Mouse (Mus musculus): ENCODE measurements around the gene Ptrhd1.
A peak's percentile ranks its signal among the peaks of the same experiment; 100 is the strongest.
"Not testable (repeated sequence)": the region's sequence is repeated elsewhere in the genome, so short reads cannot be mapped to it uniquely, and the experiment has no call there.

Gene Ptrhd1

DNA sequence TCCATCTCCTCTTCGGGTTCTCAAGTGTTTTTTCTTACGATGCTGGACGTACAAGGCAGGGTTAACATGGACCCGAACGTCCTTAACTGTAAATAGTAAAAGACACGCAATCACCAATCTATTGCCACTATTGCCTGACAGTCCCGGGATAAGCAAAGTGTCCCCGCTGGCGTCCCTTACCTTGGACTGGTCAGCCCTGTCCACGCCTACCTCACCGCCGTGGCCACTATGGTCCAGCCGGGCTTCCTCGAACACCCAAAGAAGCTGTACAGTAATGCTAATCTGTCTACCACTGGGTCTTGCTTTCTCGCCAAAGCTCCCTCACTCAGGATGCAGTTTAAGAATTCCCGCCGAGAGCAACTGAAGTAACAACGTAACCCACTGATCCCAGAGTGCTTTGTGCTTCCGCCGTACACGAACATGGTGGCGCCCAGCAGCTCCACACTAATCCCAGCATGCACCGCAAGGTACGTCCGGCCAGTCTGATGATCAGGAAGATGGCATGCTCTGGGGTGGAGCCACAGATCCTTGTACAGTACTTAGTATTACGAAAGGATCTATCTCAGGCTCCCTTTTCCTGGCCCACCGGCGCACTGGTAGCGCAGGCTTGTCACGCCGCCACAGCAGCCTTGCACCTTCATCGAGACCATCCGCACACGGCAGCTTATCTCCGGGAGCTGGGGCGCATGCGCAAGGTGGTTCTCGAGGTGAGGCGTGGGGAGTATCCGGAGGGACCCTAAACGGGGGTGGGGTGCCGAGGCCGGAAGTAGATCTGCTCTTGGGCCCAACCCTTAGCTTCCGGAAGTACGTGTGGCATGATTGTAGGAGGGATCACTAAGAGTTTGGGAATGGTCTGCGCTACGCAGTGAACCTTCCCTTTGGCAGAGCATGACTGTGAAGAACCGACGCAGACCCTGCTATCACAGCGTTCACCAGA, at the start of gene Ptrhd1, which contains the start of gene Cenpo:
Ptrhd1 (plus strand) TSS at position 456 of the 937 bp plus-strand sequence.
Cenpo (minus strand) TSS at position 723 of the 937 bp plus-strand sequence.
- peak; percentile 95 to 98 for DNase-seq (ENCODE audit: low spot score in 2 of 2)

DNA sequence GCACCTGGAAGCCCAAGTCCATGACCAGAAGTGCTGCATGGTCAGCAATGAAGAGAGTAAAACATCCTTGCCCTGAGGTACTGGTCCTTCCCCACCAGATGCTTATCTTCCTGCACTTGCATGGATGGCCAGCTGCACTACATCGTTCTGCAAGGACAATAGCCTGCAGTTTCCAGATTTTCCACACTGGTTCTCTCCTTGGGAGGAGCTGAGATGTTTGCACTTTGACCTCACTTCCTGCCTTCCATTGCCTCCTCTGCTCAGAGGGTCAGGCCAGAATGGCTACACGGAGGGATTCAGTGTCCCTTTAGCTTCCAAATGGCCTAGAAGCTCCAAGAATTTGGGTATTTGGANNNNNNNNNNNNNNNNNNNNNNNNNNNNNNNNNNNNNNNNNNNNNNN, 49.2 kb upstream of the Ptrhd1 start:
- no peak for DNase-seq (ENCODE audit: low spot score in 2 of 2)

DNA sequence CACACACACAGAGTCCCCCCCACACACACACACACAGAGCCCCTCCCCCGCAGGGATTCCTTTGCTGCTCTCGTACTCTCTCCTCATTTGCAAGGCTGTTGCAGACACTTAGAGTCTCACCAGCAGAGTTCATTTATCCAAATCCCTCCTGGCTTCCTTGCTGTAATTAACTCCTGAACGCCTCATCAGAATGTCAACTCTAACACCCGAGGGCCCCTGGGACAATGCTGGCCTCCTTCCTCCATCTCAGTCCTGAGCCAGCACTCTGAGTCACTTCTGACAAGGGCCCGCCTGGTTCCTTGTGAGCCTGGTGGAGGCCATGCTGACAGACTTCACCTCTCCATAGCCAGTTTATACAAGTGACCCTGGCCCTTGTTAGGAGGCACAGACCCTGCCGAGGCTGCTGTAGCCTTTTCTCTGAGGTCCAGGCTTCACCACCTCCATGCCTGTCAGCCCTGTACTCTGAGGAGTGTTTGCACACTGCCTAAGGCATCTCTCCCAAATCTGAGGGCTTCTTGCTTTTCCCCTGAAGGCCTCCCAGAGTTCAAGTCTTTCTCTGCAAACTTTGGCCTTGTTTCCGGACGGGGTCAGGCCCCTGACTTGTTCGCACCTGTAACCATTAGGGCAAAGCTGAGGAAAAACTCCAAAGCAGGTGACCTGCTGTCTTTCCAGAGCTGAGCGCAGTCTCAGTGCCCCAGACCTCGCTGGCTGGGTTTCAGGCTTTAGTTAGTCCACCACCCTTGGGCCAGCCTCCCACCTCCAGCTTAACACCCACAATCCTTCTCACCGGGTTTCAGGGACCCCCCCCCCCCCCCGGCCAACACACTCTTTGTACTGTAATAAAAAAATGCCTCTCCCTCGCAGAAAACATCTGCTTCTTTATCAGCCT, 45.4 kb upstream of the Ptrhd1 start:
- DNase-seq (ENCODE audit: low spot score in 2 of 2), result no peak

DNA sequence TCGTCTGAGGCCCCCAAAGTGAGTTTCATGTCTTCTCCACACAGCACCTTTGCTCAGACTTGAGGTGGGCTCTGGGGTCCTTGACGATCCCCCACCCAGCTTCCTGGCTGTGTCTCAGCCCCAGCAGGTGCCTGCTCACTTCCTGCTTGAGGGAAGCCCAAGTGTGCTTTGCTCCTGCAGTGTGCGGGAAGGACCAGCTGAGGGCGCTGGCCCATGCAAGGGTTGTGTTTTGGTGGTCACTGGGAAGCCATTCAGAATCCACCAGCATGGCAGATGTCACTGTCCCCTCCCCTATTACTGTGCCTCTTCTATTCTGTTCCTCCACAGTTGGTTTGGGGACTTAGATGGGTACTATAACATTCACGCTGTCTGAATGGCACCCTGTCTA, 44.8 kb upstream of the Ptrhd1 start:
- no peak for DNase-seq (ENCODE audit: low spot score in 2 of 2)

DNA sequence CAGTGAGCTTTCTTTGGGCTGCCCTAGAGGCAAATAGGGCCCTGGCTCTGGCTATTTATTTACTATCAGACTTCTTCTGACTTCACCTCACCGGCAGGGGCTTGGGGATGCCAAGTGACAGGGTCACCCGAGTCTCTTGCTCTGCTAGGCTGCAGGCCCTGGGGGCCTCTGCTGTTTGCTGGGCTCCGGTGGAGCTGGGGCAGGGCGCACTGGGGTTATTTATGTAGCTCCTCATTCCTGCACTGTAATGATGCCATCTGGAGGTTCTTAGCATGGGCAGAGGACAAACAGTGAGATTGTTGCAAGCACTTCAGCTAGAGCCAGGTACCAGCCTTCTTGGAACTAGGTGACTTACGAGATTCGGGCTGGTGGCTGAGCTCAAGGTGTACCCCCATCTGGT, 41.3 kb upstream of the Ptrhd1 start:
- DNase-seq (ENCODE audit: low spot score in 2 of 2), result no peak

DNA sequence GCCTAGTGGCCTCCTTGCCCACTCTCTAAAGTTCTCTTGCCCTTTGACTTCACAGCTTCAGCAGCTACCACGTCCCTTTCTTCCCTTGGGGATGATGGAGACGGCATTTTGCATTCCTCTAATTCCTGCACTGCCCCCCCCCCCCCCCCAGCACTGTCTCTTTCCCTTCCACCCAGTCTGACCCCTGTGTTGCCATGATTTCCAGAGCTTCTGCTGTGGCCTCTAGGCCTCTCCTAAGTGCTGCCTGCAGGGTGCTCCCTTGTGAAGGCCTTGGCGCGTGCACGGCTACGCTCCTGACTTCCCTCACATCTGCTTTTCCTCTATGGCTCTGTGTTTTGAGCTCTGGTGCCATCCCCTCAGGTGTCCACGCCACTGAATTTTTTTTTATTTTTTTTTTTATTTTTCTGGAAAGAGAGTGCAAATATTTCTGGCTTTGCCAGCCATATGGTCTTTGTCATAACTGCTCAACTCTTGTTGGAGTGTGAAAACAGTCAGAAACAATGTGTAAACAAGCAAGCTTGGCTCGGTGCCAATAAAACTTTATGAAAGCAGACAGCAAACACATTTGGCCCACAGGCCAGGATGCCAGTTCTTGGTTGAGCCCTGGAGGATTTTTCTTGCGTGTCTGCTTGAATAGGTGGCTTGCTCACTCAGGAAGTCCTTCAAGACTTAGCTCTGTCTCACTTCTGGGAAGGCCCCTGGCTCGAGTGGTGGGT, 40.6 kb upstream of the Ptrhd1 start:
- DNase-seq (ENCODE audit: low spot score in 2 of 2), result no peak

DNA sequence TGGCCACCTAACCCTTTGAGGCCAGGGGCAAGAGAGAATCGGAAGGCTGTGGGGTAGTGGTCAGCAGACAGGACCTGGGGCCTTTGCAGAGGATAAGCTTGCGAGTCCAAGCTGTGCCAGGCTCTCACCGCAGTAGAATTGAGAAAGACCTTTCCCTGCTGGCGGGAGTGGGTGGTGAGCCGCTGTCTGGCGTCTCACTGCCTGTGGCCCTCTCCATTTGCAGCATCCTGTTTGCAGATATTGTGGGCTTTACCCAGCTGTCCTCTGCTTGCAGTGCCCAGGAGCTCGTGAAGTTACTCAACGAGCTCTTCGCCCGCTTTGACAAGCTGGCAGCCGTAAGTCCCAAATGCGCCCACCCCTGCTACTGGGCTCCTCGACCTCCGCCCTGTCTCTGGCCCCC, 39.2 kb upstream of the Ptrhd1 start:
- DNase-seq (ENCODE audit: low spot score in 2 of 2), result peak in 1 of 2 experiments; percentile 59

DNA sequence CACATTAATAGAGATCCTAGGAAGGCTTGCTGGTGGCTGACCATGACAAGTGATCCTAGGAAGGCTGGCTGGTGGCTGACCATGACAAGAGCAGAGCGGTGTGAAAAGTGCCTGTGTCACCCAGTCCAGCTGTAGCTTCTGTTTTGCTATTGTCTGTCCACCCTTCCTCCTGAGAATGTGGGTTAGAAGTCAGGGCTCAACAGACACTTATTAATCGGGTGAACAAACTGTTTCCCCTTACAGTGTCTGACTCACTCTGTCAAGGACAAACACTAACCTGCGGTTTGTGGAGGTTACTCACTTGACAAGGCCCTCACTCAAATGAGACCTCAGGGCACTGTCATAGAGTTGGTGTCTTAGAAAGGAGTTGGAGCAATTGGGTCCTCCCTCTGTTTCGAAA, 35.1 kb upstream of the Ptrhd1 start:
- DNase-seq (ENCODE audit: low spot score in 2 of 2), result no peak

DNA sequence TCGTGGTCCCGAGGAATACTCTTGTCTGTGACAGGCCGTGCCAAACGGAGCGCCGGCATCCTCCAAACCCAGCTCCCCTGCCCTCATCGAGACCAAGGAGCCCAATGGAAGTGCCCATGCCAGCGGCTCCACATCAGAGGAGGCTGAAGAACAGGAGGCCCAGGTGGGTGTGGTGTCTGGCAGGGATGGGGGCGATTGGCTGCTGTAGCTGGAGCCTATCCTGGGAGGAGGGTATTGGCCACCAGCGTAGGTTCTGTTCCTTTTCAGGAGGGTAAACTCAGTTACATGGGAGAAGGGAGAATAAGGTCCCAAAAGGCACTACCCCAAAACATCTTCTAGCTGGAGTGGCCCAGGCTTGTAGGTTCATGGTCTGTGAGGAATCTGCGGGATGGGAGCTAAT, 34.6 kb upstream of the Ptrhd1 start:
- no peak for DNase-seq (ENCODE audit: low spot score in 2 of 2)

DNA sequence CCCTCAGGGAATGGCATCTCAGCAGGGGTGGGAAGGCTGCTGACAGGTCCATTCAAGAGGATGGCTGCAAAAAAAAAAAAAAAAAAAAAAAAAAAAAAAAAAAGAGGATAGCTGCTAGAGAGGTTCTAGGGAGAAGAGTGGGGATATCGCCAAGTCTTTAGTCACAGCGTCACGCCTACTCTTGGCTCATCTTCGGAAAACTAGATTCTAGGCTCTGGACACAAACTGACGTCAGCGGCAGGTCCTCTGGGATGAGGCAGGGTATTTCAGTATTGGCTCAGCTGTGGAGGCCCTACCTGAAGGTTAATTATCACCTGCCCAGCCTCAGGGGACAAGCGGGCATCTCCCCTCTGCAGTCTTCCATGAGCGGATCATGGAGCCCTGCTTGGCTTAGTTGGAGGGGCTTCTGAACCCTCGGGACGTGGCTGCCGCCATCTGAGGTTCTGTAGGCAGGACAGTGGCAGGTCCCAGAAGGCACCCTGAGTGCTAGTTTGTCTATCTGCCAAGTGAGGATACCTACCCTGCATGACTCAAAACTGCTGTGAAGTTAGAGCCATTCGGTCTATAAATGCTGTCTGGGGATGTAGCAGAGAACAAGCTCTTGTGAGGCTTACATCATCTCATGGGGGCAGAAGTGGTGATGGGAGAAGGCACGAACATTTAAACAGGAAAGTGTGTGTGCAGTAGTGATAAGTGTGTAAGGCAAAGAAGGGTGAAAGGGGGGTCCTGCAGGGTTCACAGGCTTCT, 32.2 kb upstream of the Ptrhd1 start:
- peak in 1 of 2 experiments; percentile 80 for DNase-seq (ENCODE audit: low spot score in 2 of 2)

DNA sequence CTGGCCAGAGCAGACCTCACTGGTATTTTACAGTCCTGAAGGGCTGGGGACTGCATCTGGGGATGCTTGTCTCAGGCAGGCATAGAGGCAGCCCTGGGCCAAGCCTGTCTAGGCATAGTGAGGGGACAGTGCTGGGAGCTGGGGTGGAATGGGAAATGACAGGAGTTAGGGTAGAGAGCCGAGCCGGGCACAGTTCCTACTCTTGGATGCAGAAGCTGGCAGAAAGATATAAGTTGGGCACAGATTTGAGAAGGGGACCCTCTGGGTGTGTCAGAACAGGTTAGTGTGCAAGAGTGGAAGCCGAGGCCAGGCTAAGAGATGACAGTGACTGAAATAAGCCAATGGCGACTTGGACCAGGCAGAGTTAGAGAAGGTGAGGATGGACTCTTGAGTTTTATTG, 31.6 kb upstream of the Ptrhd1 start:
- no peak for DNase-seq (ENCODE audit: low spot score in 2 of 2)

DNA sequence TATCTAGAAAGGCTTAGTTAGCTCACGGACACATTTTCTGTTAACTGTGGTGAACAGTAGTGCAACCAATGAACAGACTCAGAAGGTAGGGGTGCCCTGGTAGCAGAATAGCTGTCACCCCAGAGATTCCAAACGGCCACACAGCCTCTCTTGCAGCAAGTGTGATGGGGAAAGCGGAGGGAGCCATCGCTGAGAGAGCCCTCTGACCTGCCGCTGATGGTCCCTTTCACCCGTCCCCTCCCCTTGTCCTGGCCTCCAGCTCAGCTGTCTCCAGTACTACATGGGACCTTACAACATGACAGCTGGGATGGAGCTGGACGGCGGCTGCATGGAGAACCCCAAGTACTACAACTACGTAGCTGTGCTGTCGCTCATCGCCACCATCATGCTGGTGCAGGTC, 27.7 kb upstream of the Ptrhd1 start:
- DNase-seq (ENCODE audit: low spot score in 2 of 2), result no peak

DNA sequence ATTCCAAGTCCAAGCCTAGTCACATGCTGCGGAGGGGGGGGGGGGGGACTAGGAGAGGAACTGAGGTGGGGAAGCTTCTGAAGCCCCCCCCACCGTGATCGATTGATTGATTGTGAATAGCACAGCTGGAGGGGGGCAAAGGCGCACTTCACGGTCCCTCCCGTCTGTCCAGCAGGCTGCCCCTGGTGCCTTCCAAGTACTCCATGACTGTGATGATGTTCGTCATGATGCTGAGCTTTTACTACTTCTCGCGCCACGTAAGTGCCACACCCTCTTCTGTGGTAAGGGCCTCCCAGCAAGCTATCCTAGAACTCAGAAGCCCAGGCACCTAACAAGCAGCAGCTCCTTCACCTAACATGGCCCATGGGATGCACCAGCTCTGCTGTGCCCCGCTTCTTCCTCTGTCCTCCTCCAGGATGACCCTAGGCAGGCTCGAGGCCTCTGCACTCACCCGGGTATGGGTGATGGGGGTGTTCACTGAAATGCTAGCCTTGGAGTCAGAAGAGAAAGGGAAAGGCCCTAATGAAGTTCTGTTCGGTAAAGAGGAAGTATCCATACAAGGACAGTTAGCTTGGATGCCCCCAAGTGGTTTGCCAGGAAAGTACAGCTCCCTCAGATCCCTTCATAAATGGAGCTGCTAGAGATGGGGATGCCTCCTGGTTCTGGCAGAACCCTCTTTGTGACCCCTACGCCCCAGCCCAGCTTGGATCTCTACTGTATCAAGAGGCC, 25.3 kb upstream of the Ptrhd1 start:
- DNase-seq (ENCODE audit: low spot score in 2 of 2), result peak in 1 of 2 experiments; percentile 84

DNA sequence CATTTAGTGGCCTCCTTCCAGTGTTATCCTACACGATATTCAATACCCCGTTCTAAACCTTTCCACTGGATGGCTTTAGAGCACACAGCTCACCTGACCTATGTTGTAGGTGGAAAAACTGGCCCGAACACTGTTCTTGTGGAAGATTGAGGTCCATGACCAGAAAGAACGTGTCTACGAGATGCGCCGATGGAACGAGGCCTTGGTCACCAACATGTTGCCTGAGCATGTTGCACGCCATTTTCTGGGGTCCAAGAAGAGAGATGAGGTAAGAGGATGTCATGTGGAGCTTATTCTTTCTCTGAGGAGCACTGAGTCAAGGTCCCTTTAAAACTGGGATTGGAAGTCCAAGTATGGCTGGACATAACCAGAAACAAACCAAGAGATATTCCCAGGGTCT, 24.6 kb upstream of the Ptrhd1 start:
- no peak for DNase-seq (ENCODE audit: low spot score in 2 of 2)

DNA sequence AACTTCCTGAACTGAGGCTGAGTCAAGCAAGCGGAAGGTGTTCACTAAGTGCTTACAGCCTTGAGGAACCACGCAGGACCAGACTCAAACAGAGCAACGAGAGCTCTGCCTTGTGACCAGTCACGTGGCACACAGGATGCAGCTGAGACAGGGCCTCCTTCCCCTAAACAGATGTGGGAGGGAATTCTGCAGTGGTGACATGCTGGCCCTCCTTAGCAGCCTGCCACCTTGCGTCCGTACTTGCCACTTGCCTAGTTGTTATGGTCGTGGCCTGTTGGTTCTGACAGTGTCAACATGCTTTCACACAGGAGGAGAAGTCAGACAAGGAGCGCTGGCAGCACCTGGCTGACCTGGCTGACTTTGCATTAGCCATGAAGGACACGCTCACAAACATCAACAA, 22.7 kb upstream of the Ptrhd1 start:
- no peak for DNase-seq (ENCODE audit: low spot score in 2 of 2)

DNA sequence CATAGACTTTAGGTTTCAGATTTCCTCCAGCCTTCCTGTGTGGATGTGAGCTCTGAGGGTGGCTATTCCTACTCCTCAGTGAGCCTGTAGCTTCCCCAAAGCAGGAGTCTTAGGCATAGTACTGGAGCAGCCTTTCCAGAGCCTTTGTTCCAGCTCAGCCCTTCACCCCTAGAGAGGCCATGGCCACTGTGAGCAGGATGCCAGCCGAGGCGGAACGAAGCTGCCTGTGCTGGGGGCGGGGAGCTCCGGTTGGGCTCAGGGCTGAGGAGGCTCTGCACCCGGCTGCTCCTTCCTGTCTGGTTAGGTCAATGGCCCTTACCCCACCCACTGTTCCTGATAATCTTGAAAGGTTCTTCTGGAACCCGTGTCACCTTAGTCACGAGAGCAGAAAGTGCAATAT, 20.9 kb upstream of the Ptrhd1 start:
- DNase-seq (ENCODE audit: low spot score in 2 of 2), result no peak

DNA sequence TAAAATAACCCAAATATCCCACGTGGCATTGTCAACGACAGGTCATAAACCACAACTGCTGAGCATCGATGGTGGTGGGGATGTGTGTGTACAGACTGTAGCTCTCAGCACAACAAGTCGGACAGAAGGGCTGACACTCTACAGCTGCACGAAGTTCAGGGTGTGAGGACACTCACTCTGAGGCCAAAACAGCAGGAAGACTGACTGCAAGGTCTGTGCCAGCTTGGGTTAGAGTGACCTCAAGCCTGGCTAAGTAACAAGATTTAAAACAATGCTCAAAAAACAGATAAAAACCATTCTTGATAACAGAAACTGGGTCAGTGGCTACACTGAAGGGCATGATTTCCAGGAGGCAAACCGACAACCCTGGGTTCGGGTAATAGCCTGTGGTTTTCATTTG, 3.7 kb upstream of the Ptrhd1 start:
- DNase-seq (ENCODE audit: low spot score in 2 of 2), result no peak

DNA sequence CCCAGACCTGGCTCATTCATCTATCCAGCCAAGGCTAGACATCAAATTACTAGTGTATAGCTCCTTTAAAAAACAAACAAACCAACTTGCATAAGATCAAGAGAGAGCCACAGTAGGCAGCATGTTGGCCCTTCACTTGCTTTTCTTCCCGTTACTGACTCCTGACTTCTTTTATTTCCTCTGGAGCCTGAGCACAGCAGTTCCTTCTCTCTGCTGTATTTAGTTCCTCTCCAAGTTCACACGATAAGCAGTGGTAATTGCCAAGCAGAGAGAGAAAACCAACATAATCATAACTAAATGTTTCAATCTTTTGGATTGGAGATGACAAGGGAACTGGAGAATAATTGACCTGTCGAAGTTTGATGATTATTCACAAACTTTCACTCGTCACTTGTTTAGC, 1.1 kb upstream of the Ptrhd1 start:
- no peak for DNase-seq (ENCODE audit: low spot score in 2 of 2)

DNA sequence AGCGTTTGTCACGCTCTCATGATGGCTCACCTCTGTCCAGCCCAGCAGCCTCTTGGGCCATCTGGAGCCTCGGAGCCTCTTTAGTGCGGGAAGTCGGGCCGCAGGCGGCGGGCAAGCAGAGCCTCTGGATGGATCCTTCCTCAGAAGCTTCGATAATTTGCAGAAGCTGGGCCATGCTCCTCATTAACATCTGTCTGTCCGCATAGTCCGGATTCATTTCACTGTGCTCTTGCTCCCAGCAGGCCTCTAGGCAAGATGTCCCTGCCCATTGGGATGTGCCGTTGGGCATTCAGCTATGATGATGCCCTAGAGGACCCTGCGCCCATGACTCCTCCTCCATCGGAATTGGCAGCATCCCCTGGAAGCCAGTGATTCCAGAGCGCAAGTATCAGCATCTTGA, 3.7 kb downstream of the Ptrhd1 start:
- no peak for DNase-seq (ENCODE audit: low spot score in 2 of 2)

DNA sequence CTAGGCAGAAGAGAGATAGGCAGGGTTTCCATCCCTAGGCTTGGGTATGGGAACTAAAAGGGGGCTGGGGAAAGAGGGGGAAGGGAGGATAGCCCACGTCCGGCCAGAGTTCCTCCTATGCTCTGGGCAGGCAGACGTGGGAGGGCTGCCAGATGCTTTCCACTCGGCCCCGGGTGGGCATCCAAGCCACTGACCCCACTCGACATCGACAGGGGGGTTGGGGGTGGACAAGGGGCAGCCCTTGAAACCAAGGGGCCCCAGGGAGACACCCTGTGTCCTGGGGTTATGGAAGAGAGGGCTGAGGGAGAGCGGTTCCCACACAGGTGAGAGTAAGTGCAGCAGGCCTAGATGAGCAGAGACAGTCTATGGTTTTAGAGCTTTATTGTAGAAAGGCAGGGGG, 6.5 kb downstream of the Ptrhd1 start:
- DNase-seq (ENCODE audit: low spot score in 2 of 2), result not testable (repeated sequence)

DNA sequence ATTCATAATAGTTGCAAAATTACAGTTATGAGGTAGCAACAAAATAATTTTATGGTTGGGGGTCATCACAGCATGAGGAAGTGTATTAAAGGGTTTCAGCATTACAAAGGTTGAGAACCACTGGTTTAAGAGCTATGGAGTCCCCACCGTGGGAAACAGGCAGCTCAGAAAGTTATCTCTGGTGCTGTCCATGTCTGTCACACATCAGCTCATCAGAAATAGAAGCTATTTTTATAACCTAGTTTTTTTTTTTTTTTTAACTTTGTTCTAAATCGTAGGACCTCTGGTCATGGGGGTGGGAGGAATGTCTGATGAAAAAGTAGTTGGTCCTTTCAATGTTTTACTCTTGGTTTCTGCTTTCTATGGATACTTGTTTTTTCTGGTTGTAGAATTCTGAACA, 10.0 kb downstream of the Ptrhd1 start:
- DNase-seq (ENCODE audit: low spot score in 2 of 2), result no peak

Data from left cerebral cortex, adult 9 months (tissue).